Comparison of ENCODE assay signal across 16 mouse cellular contexts in genomic region chr11:46245926-46246325, GRCm38 (mm10). TPM values are rescaled to one million over a fixed set of nuclear protein-coding genes. Genes with fewer than 3 reads are reported as not detected.
A peak's percentile ranks its signal among the peaks of the same experiment; 100 is the strongest.
DNase-seq lines count a peak whose midpoint lies in the region.
"Had no signal": no experiment of that assay in that cellular context is flagged by ENCODE, and none has a peak within 500 bp of the region (broad histone marks: within the 10 kb centered on the region; RNA-seq: fewer than 3 reads in every experiment).

No protein-coding gene starts in this region.

- intact Hi-C loops in left cerebral cortex, postnatal 4 days (cut with DNase I): no loop called here

- DNase-seq in adrenal gland, postnatal 36 days: peak; percentile 19 to 30
- DNase-seq in adrenal gland, adult 8-10 months: no peak
- DNase-seq in left cerebral cortex, adult 9 months (ENCODE audit: low spot score in 2 of 2): peak; percentile 46 to 67
- no peak for DNase-seq in left cerebral cortex, postnatal 4 days
- peak; percentile 13 for DNase-seq in urinary bladder, postnatal 14 days (ENCODE audit: low spot score)
- DNase-seq in urinary bladder, postnatal 36 days (ENCODE audit: low spot score in 2 of 2): no peak
- no peak for DNase-seq in embryo, embryonic 11 days
- DNase-seq in heart, adult 9 months (ENCODE audit: low spot score in 2 of 2): no peak
- DNase-seq: B cell, adult 2 months; cerebellum, adult 18-20 months; gastrocnemius, postnatal 25 days; kidney, adult 11 months; kidney, postnatal 14 days; thymus, postnatal 4 days had no signal

RNA-seq across cellular contexts. Expression of gene Fndc9, which starts 10.6 kb away (rescaled TPM):
- total RNA-seq in adrenal gland, postnatal 36 days (2021): not detected
- not detected for total RNA-seq in adrenal gland, adult 8-10 months (2022)
- total RNA-seq in left cerebral cortex, postnatal 4 days (2021): 1 to 10 TPM; 5.6 to 9.8 TPM
- total RNA-seq: gastrocnemius, postnatal 25 days; heart, postnatal 25 days; megakaryocyte progenitor cell, adult 5-6 weeks had no signal

Comparison
In these comparisons a context has a peak if more than half of its experiments do, and no peak if none do; other contexts are left out.
1. DNase-seq: peak in adrenal gland, postnatal 36 days (2 of 2), left cerebral cortex, adult 9 months (2 of 2) and urinary bladder, postnatal 14 days (single experiment); none in adrenal gland, adult 8-10 months (single experiment), left cerebral cortex, postnatal 4 days (single experiment), urinary bladder, postnatal 36 days (0 of 2), embryo, embryonic 11 days (single experiment) and heart, adult 9 months (0 of 2).
2. RNA of gene Fndc9, which starts 10.6 kb away (total RNA-seq): 5.6 to 9.8 TPM in left cerebral cortex, postnatal 4 days; not detected in adrenal gland, postnatal 36 days and not detected in adrenal gland, adult 8-10 months; every median in the first group is over 4 times any median in the second.